Mouse (Mus musculus): ENCODE measurements around the gene Sh3bp1. TPM values are rescaled to one million over a fixed set of nuclear protein-coding genes. Genes with fewer than 3 reads are reported as not detected.

The Sh3bp1 gene
- polyA plus RNA-seq, 1 experiment, result 39.5 TPM

GRCm38 (mm10) chr15:78934784-78935320 is 35.3 kb downstream of the Sh3bp1 start, which contains the start of gene Nol12:
Gene Nol12, plus strand, starts transcription at chr15:78934933.
- H3K4me3 ChIP-seq (ENCODE audit: insufficient read depth, low read length), result peak within 1 kb of the TSS; percentile 76
- H3K27ac ChIP-seq (ENCODE audit: insufficient read depth, low read length), result peak within 1 kb of the TSS; percentile 26; the same call in 1 of the 2 replicates
- TF ChIP-seq POLR2A (IDR thresholded peaks at IDR 0.05; ENCODE audit: extremely low read depth, insufficient read depth, low read length) (peak; percentile 61; the same call in 1 of the 2 replicates), CTCF (IDR thresholded peaks at IDR 0.05; ENCODE audit: extremely low read depth, insufficient read depth, low read length) (no peak)
- peaks cover 1% of the 10 kb centered on the region; the same call in 1 of the 2 replicates for H3K4me1 ChIP-seq (ENCODE audit: control insufficient read depth, insufficient read depth, low read length)

- TF ChIP-seq CTCF (IDR thresholded peaks at IDR 0.05; ENCODE audit: extremely low read depth, insufficient read depth, low read length), result no peak
- TF ChIP-seq POLR2A (IDR thresholded peaks at IDR 0.05; ENCODE audit: extremely low read depth, insufficient read depth, low read length), result no peak
- H3K4me1 ChIP-seq (ENCODE audit: control insufficient read depth, insufficient read depth, low read length), result peaks cover 1% of the 10 kb centered on the region; the same call in 1 of the 2 replicates
Observed at GRCm38 (mm10) chr15:78936403-78936802, 36.8 kb downstream of the Sh3bp1 start.

DNA sequence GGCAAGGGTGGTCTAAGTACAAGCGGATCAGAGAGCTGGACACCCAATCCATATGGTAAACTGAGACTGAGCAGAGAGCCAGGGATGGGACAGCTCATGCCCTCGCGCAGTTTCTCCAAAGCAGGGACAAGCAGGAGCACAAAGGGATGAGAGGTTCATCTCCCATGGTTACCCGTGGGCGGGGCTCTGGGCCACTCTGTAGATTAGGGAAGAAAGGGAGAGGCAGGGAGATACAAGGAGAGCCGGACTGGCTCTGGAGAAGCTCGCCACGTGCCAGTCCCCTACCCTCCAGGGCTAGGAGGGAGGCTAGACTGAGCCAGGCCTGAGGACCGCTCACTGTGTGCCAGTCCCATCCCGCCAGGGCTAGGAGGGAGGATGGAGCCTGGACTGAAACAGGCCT is 37.7 kb downstream of the Sh3bp1 start:
- TF ChIP-seq CTCF (IDR thresholded peaks at IDR 0.05; ENCODE audit: extremely low read depth, insufficient read depth, low read length) (no peak), POLR2A (IDR thresholded peaks at IDR 0.05; ENCODE audit: extremely low read depth, insufficient read depth, low read length) (no peak)
- Histone ChIP-seq H3K27ac (ENCODE audit: insufficient read depth, low read length) (no peak overlapping the region), H3K4me3 (ENCODE audit: insufficient read depth, low read length) (no peak overlapping the region), H3K4me1 (ENCODE audit: control insufficient read depth, insufficient read depth, low read length) (peaks cover 1% of the 10 kb centered on the region; the same call in 1 of the 2 replicates)

More at GRCm38 (mm10) chr15:78936403-78936802, 36.8 kb downstream of the Sh3bp1 start:
- peak overlapping the region; percentile 76; the same call in 1 of the 2 replicates for H3K4me3 ChIP-seq (ENCODE audit: insufficient read depth, low read length)
- H3K27ac ChIP-seq (ENCODE audit: insufficient read depth, low read length), result no peak overlapping the region

GRCm38 (mm10) chr15:78937963-78938362 is 38.4 kb downstream of the Sh3bp1 start:
- Histone ChIP-seq H3K27ac (ENCODE audit: insufficient read depth, low read length) (no peak overlapping the region), H3K4me1 (ENCODE audit: control insufficient read depth, insufficient read depth, low read length) (peaks cover 1% of the 10 kb centered on the region; the same call in 1 of the 2 replicates), H3K4me3 (ENCODE audit: insufficient read depth, low read length) (no peak overlapping the region)
- TF ChIP-seq POLR2A (IDR thresholded peaks at IDR 0.05; ENCODE audit: extremely low read depth, insufficient read depth, low read length) (no peak), CTCF (IDR thresholded peaks at IDR 0.05; ENCODE audit: extremely low read depth, insufficient read depth, low read length) (no peak)

- H3K27ac ChIP-seq (ENCODE audit: insufficient read depth, low read length), result no peak overlapping the region
- H3K4me3 ChIP-seq (ENCODE audit: insufficient read depth, low read length), result no peak overlapping the region
- TF ChIP-seq POLR2A (IDR thresholded peaks at IDR 0.05; ENCODE audit: extremely low read depth, insufficient read depth, low read length), result no peak
- TF ChIP-seq CTCF (IDR thresholded peaks at IDR 0.05; ENCODE audit: extremely low read depth, insufficient read depth, low read length), result no peak
- H3K4me1 ChIP-seq (ENCODE audit: control insufficient read depth, insufficient read depth, low read length), result peaks cover 1% of the 10 kb centered on the region; the same call in 1 of the 2 replicates
Observed at GRCm38 (mm10) chr15:78940325-78940724, 40.8 kb downstream of the Sh3bp1 start.

GRCm38 (mm10) chr15:78942663-78943062 is 43.1 kb downstream of the Sh3bp1 start:
- Histone ChIP-seq H3K4me3 (ENCODE audit: insufficient read depth, low read length) (no peak overlapping the region), H3K4me1 (ENCODE audit: control insufficient read depth, insufficient read depth, low read length) (no peaks in the 10 kb centered on the region), H3K27ac (ENCODE audit: insufficient read depth, low read length) (no peak overlapping the region)
- TF ChIP-seq CTCF (IDR thresholded peaks at IDR 0.05; ENCODE audit: extremely low read depth, insufficient read depth, low read length) (peak; percentile 59), POLR2A (IDR thresholded peaks at IDR 0.05; ENCODE audit: extremely low read depth, insufficient read depth, low read length) (no peak)

DNA sequence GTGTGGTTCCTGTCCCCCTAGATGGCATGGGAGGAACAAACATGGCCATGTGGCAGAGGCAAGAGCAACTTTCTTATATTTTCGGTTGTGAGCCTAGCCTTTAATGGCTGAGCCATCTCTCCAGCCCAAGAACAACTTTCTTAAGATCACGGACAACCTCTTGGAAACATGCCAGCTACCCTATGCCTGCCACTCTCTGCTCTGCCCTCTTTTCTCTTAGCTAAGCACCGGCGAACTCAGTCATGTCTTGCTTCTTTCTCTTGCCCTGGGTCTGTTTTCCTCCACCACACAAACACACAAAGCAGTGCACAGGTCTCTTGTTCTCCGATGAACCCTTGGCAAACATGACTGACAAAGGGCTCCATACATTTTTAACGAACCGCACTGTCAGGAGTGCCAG is 46.7 kb downstream of the Sh3bp1 start:
- TF ChIP-seq POLR2A (IDR thresholded peaks at IDR 0.05; ENCODE audit: extremely low read depth, insufficient read depth, low read length) (no peak), CTCF (IDR thresholded peaks at IDR 0.05; ENCODE audit: extremely low read depth, insufficient read depth, low read length) (no peak)
- no peak overlapping the region for H3K4me3 ChIP-seq (ENCODE audit: insufficient read depth, low read length)
- H3K4me1 ChIP-seq (ENCODE audit: control insufficient read depth, insufficient read depth, low read length), result no peaks in the 10 kb centered on the region
- no peak overlapping the region for H3K27ac ChIP-seq (ENCODE audit: insufficient read depth, low read length)

DNA sequence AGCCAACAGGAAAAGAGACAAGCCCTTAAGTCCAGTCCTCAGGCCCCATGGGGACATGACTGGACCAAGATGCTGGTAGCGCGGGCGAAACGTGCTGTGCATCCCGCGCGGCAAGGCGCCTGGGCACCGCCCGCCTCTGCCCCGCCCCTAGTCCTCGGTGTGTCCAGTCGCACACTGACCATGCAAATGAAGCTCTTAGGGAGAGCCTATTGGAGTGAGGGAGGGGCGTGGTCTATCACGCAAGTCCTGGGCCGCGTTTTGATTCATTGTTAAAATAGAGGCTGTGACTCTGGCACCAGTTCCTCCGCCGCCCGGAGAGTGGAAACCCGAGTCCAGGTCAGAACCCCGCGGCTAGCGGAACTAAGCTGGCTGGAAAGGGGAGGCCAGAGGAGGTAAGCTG is 48.1 kb downstream of the Sh3bp1 start, which contains the start of gene Triobp:
Gene Triobp (plus strand): TSS at position 68 of the 400 bp plus-strand sequence.
- Histone ChIP-seq H3K4me1 (ENCODE audit: control insufficient read depth, insufficient read depth, low read length) (no peaks in the 10 kb centered on the region), H3K27ac (ENCODE audit: insufficient read depth, low read length) (no peak within 1 kb of the TSS), H3K4me3 (ENCODE audit: insufficient read depth, low read length) (peak within 1 kb of the TSS; percentile 20)
- TF ChIP-seq CTCF (IDR thresholded peaks at IDR 0.05; ENCODE audit: extremely low read depth, insufficient read depth, low read length) (no peak), POLR2A (IDR thresholded peaks at IDR 0.05; ENCODE audit: extremely low read depth, insufficient read depth, low read length) (0 out of 2 replicates have a peak, but pooled peaks have one; percentile 13)

DNA sequence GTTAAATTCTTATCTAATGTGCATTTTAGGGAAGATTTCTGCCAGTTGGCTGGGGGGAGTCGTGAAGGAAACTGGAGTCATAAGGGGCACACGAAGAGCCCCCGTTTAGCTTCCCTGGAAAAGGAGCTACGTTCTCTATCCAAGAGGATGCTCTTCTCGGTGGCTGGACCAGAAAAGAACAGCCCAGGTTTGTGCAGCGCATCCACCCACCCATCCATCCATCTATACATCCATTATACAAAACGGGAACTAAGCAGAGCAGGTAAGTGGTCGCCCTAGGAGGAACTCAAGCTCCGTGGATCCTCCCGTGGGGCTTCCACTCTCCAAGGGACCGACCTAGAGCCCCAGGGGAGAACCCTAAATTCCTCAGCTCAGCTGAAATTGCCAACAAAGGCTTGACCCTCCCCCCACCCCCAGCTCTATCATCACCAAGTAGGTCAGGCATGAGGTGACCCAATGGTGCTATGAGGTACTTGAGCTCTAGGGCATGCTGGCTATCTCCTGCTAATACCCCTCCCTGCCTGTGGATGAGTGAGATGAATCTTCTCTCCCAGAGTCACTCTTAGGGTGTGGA is 48.7 kb downstream of the Sh3bp1 start:
- Histone ChIP-seq H3K27ac (ENCODE audit: insufficient read depth, low read length) (no peak overlapping the region), H3K4me1 (ENCODE audit: control insufficient read depth, insufficient read depth, low read length) (no peaks in the 10 kb centered on the region), H3K4me3 (ENCODE audit: insufficient read depth, low read length) (peak overlapping the region; percentile 20)
- TF ChIP-seq POLR2A (IDR thresholded peaks at IDR 0.05; ENCODE audit: extremely low read depth, insufficient read depth, low read length) (no peak), CTCF (IDR thresholded peaks at IDR 0.05; ENCODE audit: extremely low read depth, insufficient read depth, low read length) (no peak)

GRCm38 (mm10) chr15:78948883-78949282 is 49.3 kb downstream of the Sh3bp1 start:
- Histone ChIP-seq H3K4me1 (ENCODE audit: control insufficient read depth, insufficient read depth, low read length) (no peaks in the 10 kb centered on the region), H3K27ac (ENCODE audit: insufficient read depth, low read length) (no peak overlapping the region), H3K4me3 (ENCODE audit: insufficient read depth, low read length) (no peak overlapping the region)
- TF ChIP-seq POLR2A (IDR thresholded peaks at IDR 0.05; ENCODE audit: extremely low read depth, insufficient read depth, low read length) (no peak), CTCF (IDR thresholded peaks at IDR 0.05; ENCODE audit: extremely low read depth, insufficient read depth, low read length) (no peak)
